Mouse (Mus musculus): ENCODE measurements around the gene Gabarap. TPM values are rescaled to one million over a fixed set of nuclear protein-coding genes. Genes with fewer than 3 reads are reported as not detected.

Gabarap gene
- polyA plus RNA-seq, 1 experiment from 2014 or later = 1,136 TPM

DNA sequence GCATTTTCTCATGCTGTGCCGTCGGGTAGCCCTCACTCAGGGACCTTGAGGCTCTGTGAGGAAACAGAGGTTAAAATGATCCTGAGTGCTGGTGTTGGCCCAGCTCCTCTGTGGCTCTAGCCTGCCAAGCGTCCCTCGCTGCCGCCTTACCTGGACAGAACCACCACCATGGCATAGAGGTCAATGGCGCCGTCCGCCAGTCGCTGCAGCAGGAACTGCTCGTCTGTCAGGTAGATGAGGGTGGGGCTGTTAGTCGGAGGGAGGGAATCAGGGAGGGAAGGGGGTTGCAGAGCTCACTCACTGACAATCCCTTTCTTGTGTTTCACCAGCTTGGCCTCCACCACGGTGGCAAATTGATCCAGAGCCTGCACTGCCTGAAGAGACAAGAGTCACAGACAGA, 19.6 kb downstream of the Gabarap start:
- WGBS = 73% methylated on average over 12 of the region's 12 CpGs
- no peak for ATAC-seq
- Histone ChIP-seq H3K4me1 (replicated peaks; ENCODE audit: control insufficient read depth, insufficient read depth, low read length) (0 out of 2 replicates have a peak, but pooled peaks cover 8% of the 10 kb centered on the region), H3K36me3 (ENCODE audit: control insufficient read depth, insufficient read depth) (peaks cover 84% of the 10 kb centered on the region), H3K27me3 (replicated peaks; ENCODE audit: control insufficient read depth, insufficient read depth, low read length) (no peaks in the 10 kb centered on the region), H3K4me2 (replicated peaks; ENCODE audit: low read depth) (no peak overlapping the region), H3K9ac (ENCODE audit: low read depth, low read length) (no peak overlapping the region), H3K27ac (ENCODE audit: low read depth, low read length) (no peak overlapping the region), H3K9me3 (ENCODE audit: control insufficient read depth) (no peaks in the 10 kb centered on the region), H3K4me3 (ENCODE audit: low read depth, low read length) (no peak overlapping the region)
- TF ChIP-seq CTCF (IDR thresholded peaks at IDR 0.05; ENCODE audit: low read depth) = no peak

DNA sequence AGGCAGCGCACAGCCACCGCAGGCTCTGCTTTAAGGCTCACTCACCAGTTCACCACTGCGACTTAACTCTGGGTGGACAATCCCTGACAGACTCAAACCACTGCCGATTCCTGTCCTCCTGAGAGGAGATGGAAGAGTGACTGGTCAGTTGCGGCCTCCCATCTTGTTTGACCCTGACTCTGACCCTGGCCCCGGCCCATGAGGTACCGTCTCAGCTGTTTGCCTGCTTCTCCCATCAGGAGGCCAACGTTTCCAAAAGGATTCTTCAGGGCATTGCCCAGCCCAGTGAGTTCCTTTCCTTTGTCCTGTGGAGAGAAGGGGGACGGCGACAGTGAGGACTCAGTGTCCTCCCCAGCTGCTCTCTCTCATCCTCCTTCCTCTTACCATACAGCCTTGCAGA, 20.0 kb downstream of the Gabarap start:
- Histone ChIP-seq H3K27me3 (replicated peaks; ENCODE audit: control insufficient read depth, insufficient read depth, low read length) (no peaks in the 10 kb centered on the region), H3K4me2 (replicated peaks; ENCODE audit: low read depth) (no peak overlapping the region), H3K36me3 (ENCODE audit: control insufficient read depth, insufficient read depth) (peaks cover 80% of the 10 kb centered on the region), H3K4me3 (ENCODE audit: low read depth, low read length) (no peak overlapping the region), H3K9ac (ENCODE audit: low read depth, low read length) (no peak overlapping the region), H3K9me3 (ENCODE audit: control insufficient read depth) (no peaks in the 10 kb centered on the region), H3K4me1 (replicated peaks; ENCODE audit: control insufficient read depth, insufficient read depth, low read length) (0 out of 2 replicates have a peak, but pooled peaks cover 8% of the 10 kb centered on the region), H3K27ac (ENCODE audit: low read depth, low read length) (no peak overlapping the region)
- 93% methylated on average over 10 of the region's 10 CpGs for WGBS
- no peak for ATAC-seq
- TF ChIP-seq CTCF (IDR thresholded peaks at IDR 0.05; ENCODE audit: low read depth) = no peak

DNA sequence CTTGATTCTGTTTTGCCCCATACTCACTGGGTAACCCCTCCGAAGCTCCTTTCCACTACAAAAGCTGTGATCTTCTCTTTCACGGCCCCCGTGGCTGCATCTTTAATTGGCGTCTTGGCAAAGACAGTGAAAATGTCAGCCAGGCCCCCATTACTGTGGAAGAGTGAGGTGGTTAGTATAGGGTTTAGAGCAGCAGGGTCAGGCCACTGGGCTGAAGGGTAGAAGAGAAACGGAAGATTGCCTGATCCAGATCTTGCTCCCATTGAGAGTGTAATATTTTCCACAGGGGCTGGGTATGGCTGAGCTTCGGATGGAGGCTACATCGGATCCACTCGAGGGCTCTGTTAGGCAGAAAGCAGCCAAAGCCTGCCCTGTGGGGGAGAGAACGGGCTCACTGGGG, 22.0 kb downstream of the Gabarap start:
- 0 out of 2 replicates have a peak, but pooled peaks cover 8% of the 10 kb centered on the region for H3K4me1 ChIP-seq (replicated peaks; ENCODE audit: control insufficient read depth, insufficient read depth, low read length)
- no peak overlapping the region for H3K9ac ChIP-seq (ENCODE audit: low read depth, low read length)
- no peaks in the 10 kb centered on the region for H3K27me3 ChIP-seq (replicated peaks; ENCODE audit: control insufficient read depth, insufficient read depth, low read length)
- H3K36me3 ChIP-seq (ENCODE audit: control insufficient read depth, insufficient read depth) = peaks cover 60% of the 10 kb centered on the region
- WGBS = 90% methylated on average over 9 of the region's 9 CpGs
- no peak overlapping the region for H3K4me3 ChIP-seq (ENCODE audit: low read depth, low read length)
- no peak overlapping the region for H3K27ac ChIP-seq (ENCODE audit: low read depth, low read length)
- no peak overlapping the region for H3K4me2 ChIP-seq (replicated peaks; ENCODE audit: low read depth)
- no peak for ATAC-seq
- no peaks in the 10 kb centered on the region for H3K9me3 ChIP-seq (ENCODE audit: control insufficient read depth)
- no peak for TF ChIP-seq CTCF (IDR thresholded peaks at IDR 0.05; ENCODE audit: low read depth)

DNA sequence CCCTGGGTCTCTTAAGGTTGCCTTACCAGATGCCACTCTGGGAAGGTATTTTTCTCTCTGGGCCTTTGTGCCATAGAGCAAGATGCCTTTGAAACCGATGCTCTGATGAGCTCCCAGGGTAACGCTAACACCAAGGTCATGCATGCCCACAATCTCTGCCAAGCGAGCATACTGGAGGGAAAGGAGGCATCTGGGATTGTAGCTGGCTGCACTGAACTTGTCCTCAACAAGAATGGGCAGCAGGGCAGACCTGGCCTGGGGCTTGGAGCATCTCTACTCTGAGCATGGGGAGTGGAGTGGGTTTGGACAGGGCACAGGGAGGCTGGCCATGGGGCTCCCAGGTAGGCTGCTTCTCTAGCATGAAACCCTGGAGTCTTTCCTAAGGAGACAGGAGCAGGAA, 22.5 kb downstream of the Gabarap start:
- Histone ChIP-seq H3K4me1 (replicated peaks; ENCODE audit: control insufficient read depth, insufficient read depth, low read length) (0 out of 2 replicates have a peak, but pooled peaks cover 8% of the 10 kb centered on the region), H3K9me3 (ENCODE audit: control insufficient read depth) (no peaks in the 10 kb centered on the region), H3K27me3 (replicated peaks; ENCODE audit: control insufficient read depth, insufficient read depth, low read length) (no peaks in the 10 kb centered on the region), H3K4me3 (ENCODE audit: low read depth, low read length) (no peak overlapping the region), H3K36me3 (ENCODE audit: control insufficient read depth, insufficient read depth) (peaks cover 55% of the 10 kb centered on the region), H3K27ac (ENCODE audit: low read depth, low read length) (no peak overlapping the region), H3K9ac (ENCODE audit: low read depth, low read length) (no peak overlapping the region), H3K4me2 (replicated peaks; ENCODE audit: low read depth) (no peak overlapping the region)
- TF ChIP-seq CTCF (IDR thresholded peaks at IDR 0.05; ENCODE audit: low read depth) = no peak
- no peak for ATAC-seq
- WGBS = 80% methylated on average over 3 of the region's 3 CpGs

DNA sequence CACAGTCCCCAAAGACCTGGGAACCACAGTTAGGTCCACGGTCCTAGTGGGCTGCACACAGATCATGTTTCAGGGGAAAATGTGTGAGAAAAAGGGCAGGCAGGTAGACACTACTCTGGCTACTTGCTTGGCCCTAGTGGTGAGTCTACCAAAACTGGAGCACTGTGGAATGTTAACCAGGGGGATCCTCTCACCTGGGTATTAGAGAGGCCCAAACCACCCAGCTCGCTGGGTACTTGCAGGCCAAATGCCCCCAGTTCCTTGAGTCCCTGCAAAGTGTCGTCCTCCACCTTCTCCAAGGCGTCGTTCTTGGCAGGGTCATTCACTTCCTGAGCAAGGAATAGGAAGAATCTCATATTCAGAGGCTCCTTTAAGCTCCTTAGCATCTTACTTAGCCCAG, 23.1 kb downstream of the Gabarap start:
- Histone ChIP-seq H3K27me3 (replicated peaks; ENCODE audit: control insufficient read depth, insufficient read depth, low read length) (no peaks in the 10 kb centered on the region), H3K9ac (ENCODE audit: low read depth, low read length) (no peak overlapping the region), H3K4me2 (replicated peaks; ENCODE audit: low read depth) (peak overlapping the region; percentile 79), H3K4me3 (ENCODE audit: low read depth, low read length) (no peak overlapping the region), H3K9me3 (ENCODE audit: control insufficient read depth) (no peaks in the 10 kb centered on the region), H3K4me1 (replicated peaks; ENCODE audit: control insufficient read depth, insufficient read depth, low read length) (0 out of 2 replicates have a peak, but pooled peaks cover 8% of the 10 kb centered on the region), H3K27ac (ENCODE audit: low read depth, low read length) (no peak overlapping the region), H3K36me3 (ENCODE audit: control insufficient read depth, insufficient read depth) (peaks cover 49% of the 10 kb centered on the region)
- no peak for TF ChIP-seq CTCF (IDR thresholded peaks at IDR 0.05; ENCODE audit: low read depth)
- ATAC-seq = no peak
- WGBS = 64% methylated on average over 5 of the region's 5 CpGs

DNA sequence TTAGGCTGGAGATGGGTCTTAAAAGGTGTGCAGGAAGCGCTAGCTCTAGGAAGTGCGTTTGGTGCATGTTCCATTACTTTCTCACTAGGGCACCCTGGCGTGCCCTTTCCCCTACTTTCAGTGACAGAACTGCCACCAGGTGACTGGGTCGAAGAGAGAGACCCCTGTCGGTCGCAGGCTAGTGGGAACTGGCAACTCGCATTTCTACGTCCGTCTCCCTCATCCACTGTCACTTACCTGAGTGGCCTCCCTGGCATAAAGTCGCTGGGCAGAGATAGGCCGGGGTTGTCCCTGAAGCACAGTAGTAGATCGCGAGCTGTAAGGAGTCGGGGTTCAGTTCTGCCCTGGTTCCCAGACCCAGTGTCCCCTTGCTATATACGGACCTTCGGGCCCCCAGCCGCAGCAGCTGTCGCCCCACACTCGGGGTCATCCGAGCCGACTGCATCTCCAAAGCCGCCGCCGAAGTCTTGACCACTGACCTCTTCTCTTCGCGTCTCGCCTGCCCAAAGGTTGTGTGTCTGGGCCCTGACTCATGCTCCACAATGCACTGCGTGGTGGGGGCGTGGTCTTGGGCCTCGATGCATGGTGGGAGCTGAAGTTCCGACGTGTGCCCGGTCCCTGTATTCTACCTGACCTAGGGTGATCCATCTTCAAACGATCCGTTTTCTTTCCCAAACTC, 24.1 kb downstream of the Gabarap start, which contains the start of gene Acadvl:
Gene Acadvl, minus strand, starts transcription at position 532 of the 679 bp plus-strand sequence.
- TF ChIP-seq CTCF (IDR thresholded peaks at IDR 0.05; ENCODE audit: low read depth) = peak; percentile 69
- peaks cover 39% of the 10 kb centered on the region for H3K36me3 ChIP-seq (ENCODE audit: control insufficient read depth, insufficient read depth)
- WGBS = under 1% methylated on average over 35 of the region's 35 CpGs
- peak; percentile 80 for ATAC-seq
- H3K4me3 ChIP-seq (ENCODE audit: low read depth, low read length) = peak within 1 kb of the TSS; percentile 69
- no peaks in the 10 kb centered on the region for H3K9me3 ChIP-seq (ENCODE audit: control insufficient read depth)
- peak within 1 kb of the TSS; percentile 82 for H3K27ac ChIP-seq (ENCODE audit: low read depth, low read length)
- H3K4me1 ChIP-seq (replicated peaks; ENCODE audit: control insufficient read depth, insufficient read depth, low read length) = 0 out of 2 replicates have a peak, but pooled peaks cover 8% of the 10 kb centered on the region
- no peaks in the 10 kb centered on the region for H3K27me3 ChIP-seq (replicated peaks; ENCODE audit: control insufficient read depth, insufficient read depth, low read length)
- peak within 1 kb of the TSS; percentile 79 for H3K9ac ChIP-seq (ENCODE audit: low read depth, low read length)
- H3K4me2 ChIP-seq (replicated peaks; ENCODE audit: low read depth) = peak within 1 kb of the TSS; percentile 79

Data from intestine, postnatal 0 days (tissue).